Mouse (Mus musculus) WW6 (cell line): ENCODE measurements around the gene Skor1.
A peak's percentile ranks its signal among the peaks of the same experiment; 100 is the strongest.

ENCODE experiments used
- DNase-seq: peaks from one replicate; pipeline ENCODE4 v3.0.0-alpha.2; 2013; ENCODE audit warnings: low read depth, low spot score

The Skor1 gene

GRCm38 (mm10) chr9:63135801-63136200 lies 13.0 kb downstream of the Skor1 start:
- DNase-seq: no peak

- DNase-seq: no peak
Observed at GRCm38 (mm10) chr9:63135356-63135755, 13.4 kb downstream of the Skor1 start.

GRCm38 (mm10) chr9:63133659-63134058 lies 15.1 kb downstream of the Skor1 start:
- no peak for DNase-seq

- peak; percentile 93 for DNase-seq
Observed at GRCm38 (mm10) chr9:63132673-63133601, 15.8 kb downstream of the Skor1 start.

GRCm38 (mm10) chr9:63131957-63132602 lies 16.7 kb downstream of the Skor1 start:
- DNase-seq: no peak

GRCm38 (mm10) chr9:63129641-63130041 lies 19.1 kb downstream of the Skor1 start:
- DNase-seq: no peak

GRCm38 (mm10) chr9:63124512-63124911 lies 24.2 kb downstream of the Skor1 start:
- no peak for DNase-seq

- DNase-seq: peak; percentile 83
Observed at GRCm38 (mm10) chr9:63123451-63124438, 25.0 kb downstream of the Skor1 start.

GRCm38 (mm10) chr9:63122161-63122833 lies 26.5 kb downstream of the Skor1 start:
- DNase-seq: no peak

- DNase-seq: no peak
Observed at GRCm38 (mm10) chr9:63118385-63118784, 30.4 kb downstream of the Skor1 start.

- DNase-seq: no peak
Observed at GRCm38 (mm10) chr9:63112514-63112913, 36.2 kb downstream of the Skor1 start.

- DNase-seq: no peak
Observed at GRCm38 (mm10) chr9:63109782-63110087, 39.0 kb downstream of the Skor1 start.

- no peak for DNase-seq
Observed at GRCm38 (mm10) chr9:63109020-63109781, 39.6 kb downstream of the Skor1 start.

- no peak for DNase-seq
Observed at GRCm38 (mm10) chr9:63108580-63108979, 40.2 kb downstream of the Skor1 start.

GRCm38 (mm10) chr9:63100660-63101059 lies 48.1 kb downstream of the Skor1 start:
- DNase-seq: no peak

GRCm38 (mm10) chr9:63099876-63100275 lies 48.9 kb downstream of the Skor1 start:
- DNase-seq: no peak

GRCm38 (mm10) chr9:63099344-63099743 lies 49.4 kb downstream of the Skor1 start:
- no peak for DNase-seq

GRCm38 (mm10) chr9:63098887-63099286 lies 49.9 kb downstream of the Skor1 start:
- no peak for DNase-seq

- no peak for DNase-seq
Observed at GRCm38 (mm10) chr9:63097204-63097603, 51.6 kb downstream of the Skor1 start.

GRCm38 (mm10) chr9:63094030-63094429 lies 54.7 kb downstream of the Skor1 start:
- no peak for DNase-seq
